Mouse (Mus musculus): Measurements from ENCODE around the gene Igfn1. TPM values are rescaled to one million over a fixed set of nuclear protein-coding genes. Genes with fewer than 3 reads are reported as not detected.

Igfn1 gene
- polyA plus RNA-seq (2014; fragmentation: Nextera tagmentation; extraction: Ambion mirVana), result not detected in 2 replicates

DNA sequence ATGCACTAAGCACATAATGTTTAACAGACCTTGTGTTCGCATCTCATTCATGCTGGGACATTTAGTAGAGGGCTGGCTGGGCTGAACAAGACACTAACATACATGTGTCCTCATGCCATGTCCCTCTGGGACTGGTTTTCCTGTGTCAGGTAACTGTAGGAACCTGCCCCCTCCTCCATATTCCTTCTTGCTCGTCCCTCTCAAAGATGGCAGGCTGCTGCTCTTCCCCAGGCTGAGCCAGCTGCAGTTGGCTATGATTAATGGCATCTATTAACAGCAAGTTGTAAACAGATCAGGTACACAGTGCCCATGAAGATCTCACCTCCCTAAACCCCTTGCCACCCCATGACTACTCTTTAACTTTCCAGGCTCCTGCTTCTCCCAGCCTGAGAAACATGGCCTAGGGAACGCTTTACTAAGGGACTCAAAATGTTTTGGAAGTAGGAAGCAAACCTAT, at the start of gene Igfn1:
TSS of gene Igfn1 (minus strand) at position 51 of the 457 bp plus-strand sequence.
- peak within 1 kb of the TSS; percentile 90 for H3K4me2 ChIP-seq (ENCODE audit: low read length)
- no peaks in the 10 kb centered on the region for H3K36me3 ChIP-seq (ENCODE audit: control insufficient read depth, insufficient read depth, low read length)
- H3K27me3 ChIP-seq (replicated peaks; ENCODE audit: control insufficient read depth, insufficient read depth, low read length), result peaks cover 12% of the 10 kb centered on the region; the same call in 1 of the 2 replicates
- no peak within 1 kb of the TSS for H3K9ac ChIP-seq (ENCODE audit: low read length)
- no peak for DNase-seq (ENCODE audit: low spot score)
- H3K4me3 ChIP-seq (ENCODE audit: low read depth, low read length), result no peak within 1 kb of the TSS
- WGBS, result 72% methylated on average over 3 of the region's 3 CpGs
- 0 out of 2 replicates have a peak, but pooled peaks cover 6% of the 10 kb centered on the region for H3K4me1 ChIP-seq (replicated peaks; ENCODE audit: control insufficient read depth, insufficient read depth, low read length)
- no peak within 1 kb of the TSS for H3K27ac ChIP-seq (ENCODE audit: low read depth)
- no peak for ATAC-seq (replicated peaks; ENCODE audit: low FRiP score, low TSS enrichment, low read depth)
- H3K9me3 ChIP-seq (ENCODE audit: control insufficient read depth, low read length), result no peaks in the 10 kb centered on the region

DNA sequence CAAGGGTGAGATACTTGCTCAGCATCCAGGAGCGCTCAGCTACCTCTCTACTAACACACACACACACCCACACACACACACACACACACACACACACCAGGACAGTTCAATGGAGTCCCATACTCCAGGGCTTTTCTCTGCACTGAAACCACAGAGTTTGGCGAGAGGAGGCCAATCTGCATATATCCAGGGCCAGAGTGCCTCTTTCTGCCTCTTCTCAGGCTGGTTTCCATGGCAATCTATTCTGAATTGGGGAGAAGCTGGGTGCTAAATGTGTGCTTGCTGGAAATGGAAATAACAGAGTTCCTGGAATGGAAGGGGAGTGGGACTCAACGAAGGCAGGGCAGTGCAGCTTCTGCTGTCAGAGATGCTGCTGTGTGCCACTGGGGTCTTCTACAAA, 49.6 kb upstream of the Igfn1 start:
- Histone ChIP-seq H3K4me2 (ENCODE audit: low read length) (no peak overlapping the region), H3K27ac (ENCODE audit: low read depth) (no peak overlapping the region), H3K4me3 (ENCODE audit: low read depth, low read length) (no peak overlapping the region), H3K9ac (ENCODE audit: low read length) (no peak overlapping the region), H3K27me3 (replicated peaks; ENCODE audit: control insufficient read depth, insufficient read depth, low read length) (peaks cover 20% of the 10 kb centered on the region), H3K9me3 (ENCODE audit: control insufficient read depth, low read length) (no peaks in the 10 kb centered on the region), H3K4me1 (replicated peaks; ENCODE audit: control insufficient read depth, insufficient read depth, low read length) (peaks cover 5% of the 10 kb centered on the region; the same call in 1 of the 2 replicates), H3K36me3 (ENCODE audit: control insufficient read depth, insufficient read depth, low read length) (no peaks in the 10 kb centered on the region)
- 70% methylated on average over 3 of the region's 3 CpGs for WGBS
- ATAC-seq (replicated peaks; ENCODE audit: low FRiP score, low TSS enrichment, low read depth) (no peak), DNase-seq (ENCODE audit: low spot score) (no peak)

DNA sequence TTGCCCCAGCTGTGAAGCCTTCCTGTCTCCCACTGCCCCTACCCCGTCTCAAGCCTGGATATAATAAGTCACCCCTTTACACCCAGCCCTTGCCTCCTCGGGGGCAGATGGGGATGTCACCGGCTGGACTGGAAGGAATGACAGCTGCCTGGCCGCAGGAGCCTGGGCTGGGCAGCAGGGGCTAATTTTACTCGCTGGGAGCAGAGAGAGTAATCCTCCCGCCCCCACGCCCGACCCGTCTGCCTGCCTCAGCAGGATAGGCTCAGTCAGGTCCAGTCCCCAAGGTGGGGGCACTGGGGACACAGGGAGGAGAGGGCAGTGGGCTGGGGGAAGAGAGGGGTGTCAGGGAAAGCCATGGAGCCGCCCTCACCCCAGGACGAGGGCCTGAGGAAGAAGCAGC, 46.4 kb upstream of the Igfn1 start, which contains the start of gene Cacna1s:
TSS of gene Cacna1s (plus strand) at position 204 of the 400 bp plus-strand sequence.
- Histone ChIP-seq H3K9me3 (ENCODE audit: control insufficient read depth, low read length) (no peaks in the 10 kb centered on the region), H3K9ac (ENCODE audit: low read length) (no peak within 1 kb of the TSS), H3K27me3 (replicated peaks; ENCODE audit: control insufficient read depth, insufficient read depth, low read length) (peaks cover 39% of the 10 kb centered on the region)

DNA sequence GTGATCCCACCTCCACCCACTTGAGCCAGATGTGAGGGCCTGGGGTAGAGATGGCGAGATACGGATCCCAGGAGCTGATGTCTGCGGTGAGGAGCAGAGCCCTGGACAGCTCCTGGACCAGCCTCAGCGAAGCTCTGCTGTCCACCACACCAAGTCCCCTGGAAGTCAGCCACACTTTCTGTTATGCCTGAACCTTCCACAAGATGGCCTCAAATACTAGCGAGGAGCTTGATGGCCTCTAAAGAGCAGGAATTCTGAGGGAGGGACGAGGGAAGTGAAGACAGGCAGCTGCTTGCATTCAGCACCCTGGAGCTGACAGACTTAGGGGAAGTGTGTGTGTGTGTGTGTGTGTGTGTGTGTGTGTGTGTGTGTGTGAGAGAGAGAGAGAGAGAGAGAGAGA, 45.3 kb upstream of the Igfn1 start:
- DNase-seq (ENCODE audit: low spot score), result peak; percentile 83
- H3K4me1 ChIP-seq (replicated peaks; ENCODE audit: control insufficient read depth, insufficient read depth, low read length), result peaks cover 9% of the 10 kb centered on the region; the same call in 1 of the 2 replicates
- no peak overlapping the region for H3K27ac ChIP-seq (ENCODE audit: low read depth)
- H3K27me3 ChIP-seq (replicated peaks; ENCODE audit: control insufficient read depth, insufficient read depth, low read length), result peaks cover 39% of the 10 kb centered on the region
- H3K9ac ChIP-seq (ENCODE audit: low read length), result no peak overlapping the region
- no peaks in the 10 kb centered on the region for H3K36me3 ChIP-seq (ENCODE audit: control insufficient read depth, insufficient read depth, low read length)
- peak; percentile 67 for ATAC-seq (replicated peaks; ENCODE audit: low FRiP score, low TSS enrichment, low read depth)
- peak overlapping the region; percentile 20 for H3K4me3 ChIP-seq (ENCODE audit: low read depth, low read length)
- 1% methylated on average over 6 of the region's 6 CpGs for WGBS
- no peaks in the 10 kb centered on the region for H3K9me3 ChIP-seq (ENCODE audit: control insufficient read depth, low read length)
- H3K4me2 ChIP-seq (ENCODE audit: low read length), result peak overlapping the region; percentile 50

More for the DNA sequence above, 46.4 kb upstream of the Igfn1 start, which contains the start of gene Cacna1s:
- DNase-seq (ENCODE audit: low spot score), result no peak
- H3K27ac ChIP-seq (ENCODE audit: low read depth), result no peak within 1 kb of the TSS
- peaks cover 9% of the 10 kb centered on the region; the same call in 1 of the 2 replicates for H3K4me1 ChIP-seq (replicated peaks; ENCODE audit: control insufficient read depth, insufficient read depth, low read length)
- H3K4me2 ChIP-seq (ENCODE audit: low read length), result no peak within 1 kb of the TSS
- H3K4me3 ChIP-seq (ENCODE audit: low read depth, low read length), result no peak within 1 kb of the TSS
- no peaks in the 10 kb centered on the region for H3K36me3 ChIP-seq (ENCODE audit: control insufficient read depth, insufficient read depth, low read length)
- ATAC-seq (replicated peaks; ENCODE audit: low FRiP score, low TSS enrichment, low read depth), result no peak
- 47% methylated on average over 11 of the region's 11 CpGs for WGBS

DNA sequence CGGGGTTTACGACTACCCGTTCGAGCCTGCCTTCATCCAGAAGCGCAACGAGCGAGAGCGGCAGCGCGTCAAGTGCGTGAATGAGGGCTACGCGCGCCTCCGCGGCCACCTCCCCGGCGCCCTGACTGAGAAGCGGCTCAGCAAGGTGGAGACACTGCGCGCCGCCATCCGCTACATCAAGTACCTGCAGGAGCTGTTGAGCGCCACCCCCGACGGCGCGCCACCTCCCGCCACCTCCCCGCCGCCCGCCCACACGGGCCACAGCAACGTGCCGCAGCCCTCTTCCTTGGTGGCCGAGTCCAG, 44.8 kb upstream of the Igfn1 start:
- peak; percentile 41 for ATAC-seq (replicated peaks; ENCODE audit: low FRiP score, low TSS enrichment, low read depth)
- DNase-seq (ENCODE audit: low spot score), result no peak
- H3K4me3 ChIP-seq (ENCODE audit: low read depth, low read length), result peak overlapping the region; percentile 20
- no peaks in the 10 kb centered on the region for H3K9me3 ChIP-seq (ENCODE audit: control insufficient read depth, low read length)
- H3K27ac ChIP-seq (ENCODE audit: low read depth), result no peak overlapping the region
- under 1% methylated on average over 36 of the region's 36 CpGs for WGBS
- no peaks in the 10 kb centered on the region for H3K36me3 ChIP-seq (ENCODE audit: control insufficient read depth, insufficient read depth, low read length)
- H3K4me1 ChIP-seq (replicated peaks; ENCODE audit: control insufficient read depth, insufficient read depth, low read length), result peaks cover 9% of the 10 kb centered on the region; the same call in 1 of the 2 replicates
- H3K9ac ChIP-seq (ENCODE audit: low read length), result peak overlapping the region; percentile 10; the same call in 1 of the 2 replicates
- peaks cover 39% of the 10 kb centered on the region for H3K27me3 ChIP-seq (replicated peaks; ENCODE audit: control insufficient read depth, insufficient read depth, low read length)
- peak overlapping the region; percentile 50 for H3K4me2 ChIP-seq (ENCODE audit: low read length)

DNA sequence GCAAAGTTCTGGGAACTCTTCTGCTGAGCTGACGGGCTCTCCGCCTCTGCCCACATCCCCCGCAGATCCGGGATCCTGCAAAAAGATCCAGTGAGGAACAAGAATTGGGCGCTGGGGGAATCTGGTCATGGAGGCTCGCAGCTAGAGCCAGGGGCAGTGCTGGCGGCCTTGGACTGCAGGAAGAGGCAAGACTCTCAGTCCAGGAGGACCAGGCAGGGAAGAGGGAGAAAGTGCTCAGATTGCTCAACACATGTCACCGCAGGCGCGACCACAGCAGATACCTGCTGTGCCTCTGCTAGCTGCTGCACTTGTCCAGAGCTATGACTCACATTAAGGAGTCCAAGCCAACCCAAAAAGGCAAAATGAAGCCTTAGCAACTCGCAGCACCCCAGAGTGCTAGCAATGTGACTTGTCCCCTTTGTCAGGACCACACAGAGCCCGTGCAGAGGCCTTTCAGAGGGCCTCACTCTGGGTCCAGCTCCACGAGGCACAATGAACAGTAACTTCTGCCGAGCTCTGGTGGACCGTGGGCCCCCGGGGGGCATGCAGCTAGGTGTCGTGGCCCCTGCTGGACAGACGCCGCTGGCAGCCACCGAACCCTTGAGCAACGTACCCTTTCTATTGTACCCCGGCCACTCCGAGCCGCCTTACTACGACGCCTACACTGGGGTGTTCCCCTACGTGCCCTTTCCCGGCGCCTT, 44.3 kb upstream of the Igfn1 start, which contains the start of gene Ascl5:
TSS of gene Ascl5 (plus strand) at position 493 of the 701 bp plus-strand sequence.
- DNase-seq (ENCODE audit: low spot score), result no peak

DNA sequence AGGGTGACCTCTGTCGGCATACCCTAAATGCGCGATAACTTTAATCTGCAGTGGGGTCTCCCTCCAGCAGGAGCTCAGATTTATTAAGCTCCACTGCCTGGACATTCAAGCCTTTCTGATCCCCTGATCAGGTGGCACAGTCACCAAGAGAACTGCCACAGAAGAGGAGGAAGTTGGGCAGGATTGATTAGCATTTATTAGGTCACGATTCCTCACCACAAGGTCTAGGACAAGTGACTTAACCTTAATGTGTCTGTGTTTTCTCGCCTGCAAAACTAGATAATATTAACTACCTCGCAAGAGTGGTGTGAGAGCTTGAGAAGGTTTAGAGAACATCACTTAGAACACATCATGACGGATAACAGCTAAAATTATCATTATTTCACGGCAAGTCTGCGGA, 41.8 kb upstream of the Igfn1 start:
- H3K27me3 ChIP-seq (replicated peaks; ENCODE audit: control insufficient read depth, insufficient read depth, low read length), result peaks cover 34% of the 10 kb centered on the region
- peaks cover 9% of the 10 kb centered on the region; the same call in 1 of the 2 replicates for H3K4me1 ChIP-seq (replicated peaks; ENCODE audit: control insufficient read depth, insufficient read depth, low read length)
- no peaks in the 10 kb centered on the region for H3K9me3 ChIP-seq (ENCODE audit: control insufficient read depth, low read length)
- no peak overlapping the region for H3K27ac ChIP-seq (ENCODE audit: low read depth)
- H3K9ac ChIP-seq (ENCODE audit: low read length), result no peak overlapping the region
- no peaks in the 10 kb centered on the region for H3K36me3 ChIP-seq (ENCODE audit: control insufficient read depth, insufficient read depth, low read length)
- 73% methylated on average over 9 of the region's 9 CpGs for WGBS
- no peak for DNase-seq (ENCODE audit: low spot score)
- no peak overlapping the region for H3K4me3 ChIP-seq (ENCODE audit: low read depth, low read length)
- ATAC-seq (replicated peaks; ENCODE audit: low FRiP score, low TSS enrichment, low read depth), result no peak
- H3K4me2 ChIP-seq (ENCODE audit: low read length), result no peak overlapping the region

More for the DNA sequence above, 44.3 kb upstream of the Igfn1 start, which contains the start of gene Ascl5:
- 28% methylated on average over 29 of the region's 29 CpGs for WGBS
- no peak for ATAC-seq (replicated peaks; ENCODE audit: low FRiP score, low TSS enrichment, low read depth)
- Histone ChIP-seq H3K27ac (ENCODE audit: low read depth) (no peak within 1 kb of the TSS), H3K4me1 (replicated peaks; ENCODE audit: control insufficient read depth, insufficient read depth, low read length) (peaks cover 9% of the 10 kb centered on the region; the same call in 1 of the 2 replicates), H3K4me2 (ENCODE audit: low read length) (peak within 1 kb of the TSS; percentile 50), H3K9ac (ENCODE audit: low read length) (peak within 1 kb of the TSS; percentile 10; the same call in 1 of the 2 replicates), H3K36me3 (ENCODE audit: control insufficient read depth, insufficient read depth, low read length) (no peaks in the 10 kb centered on the region), H3K27me3 (replicated peaks; ENCODE audit: control insufficient read depth, insufficient read depth, low read length) (peaks cover 39% of the 10 kb centered on the region), H3K4me3 (ENCODE audit: low read depth, low read length) (peak within 1 kb of the TSS; percentile 20), H3K9me3 (ENCODE audit: control insufficient read depth, low read length) (no peaks in the 10 kb centered on the region)

DNA sequence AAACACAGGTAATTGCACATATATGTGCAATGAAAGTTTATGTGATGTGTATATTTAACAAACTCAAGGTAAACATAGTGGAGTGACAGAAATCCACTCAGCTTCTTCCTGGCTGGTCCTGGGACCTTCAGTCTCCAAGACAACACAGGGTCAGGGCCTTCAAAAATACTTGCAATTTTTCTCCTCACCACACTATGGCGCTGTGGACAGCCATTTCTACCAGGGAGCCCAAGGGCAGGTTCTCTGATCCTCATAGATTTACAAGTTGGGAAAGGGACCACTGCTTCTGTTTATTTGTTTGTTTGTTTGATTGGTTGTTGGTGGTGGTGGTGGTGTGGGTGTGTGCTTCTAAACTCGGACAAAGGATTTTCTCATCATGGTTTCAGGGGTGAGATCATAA, 41.3 kb upstream of the Igfn1 start:
- H3K4me3 ChIP-seq (ENCODE audit: low read depth, low read length), result no peak overlapping the region
- WGBS, result 0% methylated on average over 2 of the region's 2 CpGs
- ATAC-seq (replicated peaks; ENCODE audit: low FRiP score, low TSS enrichment, low read depth) (no peak), DNase-seq (ENCODE audit: low spot score) (no peak)
- H3K4me1 ChIP-seq (replicated peaks; ENCODE audit: control insufficient read depth, insufficient read depth, low read length), result peaks cover 9% of the 10 kb centered on the region; the same call in 1 of the 2 replicates
- H3K27me3 ChIP-seq (replicated peaks; ENCODE audit: control insufficient read depth, insufficient read depth, low read length), result peaks cover 31% of the 10 kb centered on the region
- no peak overlapping the region for H3K27ac ChIP-seq (ENCODE audit: low read depth)
- H3K4me2 ChIP-seq (ENCODE audit: low read length), result no peak overlapping the region
- no peaks in the 10 kb centered on the region for H3K36me3 ChIP-seq (ENCODE audit: control insufficient read depth, insufficient read depth, low read length)
- H3K9ac ChIP-seq (ENCODE audit: low read length), result no peak overlapping the region
- H3K9me3 ChIP-seq (ENCODE audit: control insufficient read depth, low read length), result no peaks in the 10 kb centered on the region

Data from intestine, embryonic 14.5 days (tissue).